Mouse (Mus musculus) ES-Bruce4 (cell line): ENCODE measurements around the gene Plxna4. TPM values are rescaled to one million over a fixed set of nuclear protein-coding genes. Genes with fewer than 3 reads are reported as not detected.
A peak's percentile ranks its signal among the peaks of the same experiment; 100 is the strongest.

ENCODE experiments used
- H3K27ac ChIP-seq: 2 replicates; pipeline ENCODE4 v1.5.1; 2012; ENCODE audit warnings: low read length, inconsistent platforms; ENCODE audit not compliant: insufficient read depth
- H3K27me3 ChIP-seq: 2 replicates; pipeline ENCODE4 v1.6.1; 2012; ENCODE audit warnings: mild to moderate bottlenecking, low read length, inconsistent platforms; ENCODE audit not compliant: control insufficient read depth, poor library complexity, insufficient read depth, severe bottlenecking
- H3K36me3 ChIP-seq: 2 replicates; pipeline ENCODE4 v1.6.1; 2012; ENCODE audit warnings: inconsistent platforms, mild to moderate bottlenecking, low read length, moderate library complexity; ENCODE audit not compliant: control insufficient read depth, poor library complexity, insufficient read depth, severe bottlenecking
- H3K4me1 ChIP-seq: one replicate; pipeline ENCODE4 v1.8.1; 2011; ENCODE audit warnings: low read length; ENCODE audit not compliant: control insufficient read depth, insufficient read depth
- H3K4me3 ChIP-seq: 2 replicates; pipeline ENCODE4 v1.5.1; 2011; ENCODE audit warnings: low read depth, mild to moderate bottlenecking, low read length
- H3K9ac ChIP-seq: 2 replicates; pipeline ENCODE4 v1.6.1; 2012; ENCODE audit warnings: low read depth, mild to moderate bottlenecking, inconsistent platforms; ENCODE audit not compliant: poor library complexity, severe bottlenecking
- H3K9me3 ChIP-seq: replicated peaks from 2 replicates; pipeline ENCODE4 v1.6.1; 2012; ENCODE audit warnings: mild to moderate bottlenecking, low read length, inconsistent platforms; ENCODE audit not compliant: control insufficient read depth, poor library complexity, insufficient read depth, severe bottlenecking
- CTCF ChIP-seq: IDR thresholded peaks from one replicate; pipeline ENCODE4 v1.8.1; 2011; ENCODE audit warnings: low read depth, low read length
- EP300 ChIP-seq: IDR thresholded peaks from 2 replicates; pipeline ENCODE4 v1.6.1; 2011; ENCODE audit warnings: low read depth, low read length; ENCODE audit not compliant: insufficient read depth
- POLR2A ChIP-seq: IDR thresholded peaks from one replicate; pipeline ENCODE4 v1.8.1; 2011; ENCODE audit warnings: low read length; ENCODE audit not compliant: insufficient read depth
- polyA plus RNA-seq: library from polyadenylated mRNA; stranded (reverse); fragments of >200 nt; gene quantifications from 2 replicates; pipeline ENCODE4 v1.2.4, GENCODE M21; 2011; ENCODE audit warnings: low read depth; ENCODE audit not compliant: missing spikeins, insufficient read depth, insufficient read length

Plxna4 gene
- polyA plus RNA-seq, 1 experiment: 0.33 TPM

GRCm38 (mm10) chr6:32321187-32321586 lies 266.8 kb downstream of the Plxna4 start:
- H3K9ac ChIP-seq: no peak overlapping the region
- H3K4me3 ChIP-seq: no peak overlapping the region
- H3K27me3 ChIP-seq: no peaks in the 10 kb centered on the region
- no peak for TF ChIP-seq EP300
- no peak for TF ChIP-seq CTCF
- no peak for TF ChIP-seq POLR2A
- H3K27ac ChIP-seq: no peak overlapping the region
- no peaks in the 10 kb centered on the region for H3K4me1 ChIP-seq
- no peaks in the 10 kb centered on the region for H3K9me3 ChIP-seq
- no peaks in the 10 kb centered on the region for H3K36me3 ChIP-seq

- Histone ChIP-seq H3K27me3 (no peaks in the 10 kb centered on the region), H3K36me3 (no peaks in the 10 kb centered on the region), H3K27ac (no peak overlapping the region), H3K9ac (no peak overlapping the region), H3K4me3 (no peak overlapping the region), H3K9me3 (no peaks in the 10 kb centered on the region), H3K4me1 (no peaks in the 10 kb centered on the region)
- peak; percentile 73 for TF ChIP-seq CTCF
- TF ChIP-seq POLR2A: no peak
- TF ChIP-seq EP300: no peak
Observed at GRCm38 (mm10) chr6:32320254-32320653, 267.7 kb downstream of the Plxna4 start.

DNA sequence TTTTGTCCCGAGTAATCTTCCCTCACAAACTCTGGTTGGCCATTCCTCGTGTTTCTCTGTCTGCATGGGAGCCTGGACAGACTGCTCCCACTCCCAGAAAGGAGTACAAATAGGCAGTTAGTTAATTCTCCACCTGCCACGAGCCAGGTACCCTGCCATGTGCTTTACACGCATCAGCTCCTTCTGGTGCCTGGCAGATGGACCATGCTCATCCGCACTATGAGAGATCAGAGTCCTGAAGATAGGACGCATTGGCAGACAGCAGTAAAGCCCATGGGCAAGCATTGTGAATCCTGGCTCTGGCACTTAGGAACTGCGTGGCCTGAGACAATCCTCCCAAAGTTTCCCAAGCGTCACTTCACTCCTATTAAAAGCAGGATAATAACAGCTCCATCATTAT lies 270.5 kb downstream of the Plxna4 start:
- no peak for TF ChIP-seq POLR2A
- TF ChIP-seq CTCF: no peak
- TF ChIP-seq EP300: no peak
- no peaks in the 10 kb centered on the region for H3K9me3 ChIP-seq
- no peaks in the 10 kb centered on the region for H3K27me3 ChIP-seq
- H3K9ac ChIP-seq: no peak overlapping the region
- H3K27ac ChIP-seq: no peak overlapping the region
- no peaks in the 10 kb centered on the region for H3K4me1 ChIP-seq
- H3K4me3 ChIP-seq: no peak overlapping the region
- H3K36me3 ChIP-seq: no peaks in the 10 kb centered on the region

- Histone ChIP-seq H3K4me3 (no peak overlapping the region), H3K9me3 (no peaks in the 10 kb centered on the region), H3K27me3 (no peaks in the 10 kb centered on the region), H3K36me3 (no peaks in the 10 kb centered on the region), H3K27ac (no peak overlapping the region), H3K4me1 (no peaks in the 10 kb centered on the region), H3K9ac (no peak overlapping the region)
- no peak for TF ChIP-seq EP300
Observed at GRCm38 (mm10) chr6:32315011-32315450, 273.0 kb downstream of the Plxna4 start.

GRCm38 (mm10) chr6:32309147-32309546 lies 278.8 kb downstream of the Plxna4 start:
- H3K27ac ChIP-seq: no peak overlapping the region
- TF ChIP-seq EP300 (no peak), POLR2A (no peak), CTCF (no peak)

GRCm38 (mm10) chr6:32300611-32301010 lies 287.4 kb downstream of the Plxna4 start:
- Histone ChIP-seq H3K4me1 (no peaks in the 10 kb centered on the region), H3K9ac (no peak overlapping the region), H3K27me3 (no peaks in the 10 kb centered on the region)

More at GRCm38 (mm10) chr6:32309147-32309546, 278.8 kb downstream of the Plxna4 start:
- Histone ChIP-seq H3K9ac (no peak overlapping the region), H3K27me3 (no peaks in the 10 kb centered on the region; the same call in 1 of the 2 replicates), H3K4me3 (no peak overlapping the region), H3K9me3 (no peaks in the 10 kb centered on the region), H3K36me3 (no peaks in the 10 kb centered on the region), H3K4me1 (no peaks in the 10 kb centered on the region)

More at GRCm38 (mm10) chr6:32300611-32301010, 287.4 kb downstream of the Plxna4 start:
- Histone ChIP-seq H3K9me3 (no peaks in the 10 kb centered on the region), H3K27ac (no peak overlapping the region), H3K36me3 (no peaks in the 10 kb centered on the region), H3K4me3 (no peak overlapping the region)
- TF ChIP-seq POLR2A (no peak), EP300 (no peak), CTCF (no peak)
